8 mouse cellular contexts compared by ENCODE assay signal in the genomic region with DNA sequence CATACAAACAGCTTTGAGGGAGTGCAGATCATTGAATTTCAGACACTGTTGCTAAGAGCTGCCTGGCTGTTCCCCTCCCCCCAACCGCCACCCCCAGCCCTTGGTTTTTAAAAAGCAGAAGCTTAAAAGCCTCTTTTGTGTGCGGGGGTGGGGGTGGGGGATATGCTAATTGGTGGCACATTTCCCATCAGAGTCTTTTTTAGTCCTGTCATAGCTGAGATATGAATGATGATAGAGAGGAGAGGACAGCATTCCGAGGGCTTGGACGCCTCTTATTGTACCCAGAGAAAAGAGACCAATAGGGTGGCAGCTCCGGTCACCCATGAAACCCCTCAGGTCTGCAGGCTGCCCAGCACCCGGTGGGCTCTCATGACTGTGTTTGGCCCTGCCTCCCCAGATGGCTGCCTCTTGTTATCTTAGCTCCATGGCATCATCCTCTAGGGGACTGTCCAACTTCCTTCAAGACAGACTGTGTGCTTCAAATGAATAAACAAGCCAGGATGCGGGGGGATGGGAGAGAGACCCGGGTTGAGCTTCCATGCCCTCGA.
A peak's percentile ranks its signal among the peaks of the same experiment; 100 is the strongest.
DNase-seq lines count a peak whose midpoint lies in the region; ATAC-seq lines count a peak whose summit lies in the region.

No protein-coding gene starts in this region.

- ATAC-seq in lung, embryonic 15.5 days (ENCODE audit: borderline replicate concordance, extremely low read depth, low FRiP score, low TSS enrichment), result peak; percentile 57; the same call in 1 of the 2 replicates
- ATAC-seq in hindbrain, embryonic 13.5 days (ENCODE audit: low FRiP score), result peak; percentile 89

- H3K4me2 ChIP-seq in lung, embryonic 15.5 days, result peak overlapping the region; percentile 12; the same call in 1 of the 2 replicates
- peak overlapping the region; percentile 17; the same call in 1 of the 2 replicates for H3K4me2 ChIP-seq in hindbrain, embryonic 13.5 days

- H3K27me3 ChIP-seq in lung, embryonic 15.5 days, result no peaks in the 10 kb centered on the region
- H3K27me3 ChIP-seq in hindbrain, embryonic 13.5 days, result peaks cover 10% of the 10 kb centered on the region; the same call in 1 of the 2 replicates
- peaks cover 86% of the 10 kb centered on the region for H3K27me3 ChIP-seq in midbrain, embryonic 10.5 days (ENCODE audit: low read depth, poor library complexity, severe bottlenecking)

- H3K4me3 ChIP-seq in lung, embryonic 15.5 days, result no peak overlapping the region
- no peak overlapping the region for H3K4me3 ChIP-seq in hindbrain, embryonic 13.5 days
- peak overlapping the region; percentile 23 for H3K4me3 ChIP-seq in midbrain, embryonic 10.5 days

- H3K9ac ChIP-seq in lung, embryonic 15.5 days, result no peak overlapping the region
- no peak overlapping the region for H3K9ac ChIP-seq in hindbrain, embryonic 13.5 days

- H3K27ac ChIP-seq in lung, embryonic 15.5 days, result no peak overlapping the region
- H3K27ac ChIP-seq in hindbrain, embryonic 13.5 days, result peak overlapping the region; percentile 88
- H3K27ac ChIP-seq in midbrain, embryonic 10.5 days (replicated peaks), result peak overlapping the region; percentile 89

- no peaks in the 10 kb centered on the region for H3K36me3 ChIP-seq in lung, embryonic 15.5 days
- no peaks in the 10 kb centered on the region for H3K36me3 ChIP-seq in hindbrain, embryonic 13.5 days
- no peaks in the 10 kb centered on the region for H3K36me3 ChIP-seq in midbrain, embryonic 10.5 days

- 25% methylated on average over 9 of the region's 9 CpGs for WGBS in lung, embryonic 15.5 days
- WGBS in hindbrain, embryonic 13.5 days, result 19% methylated on average over 9 of the region's 9 CpGs
- WGBS in midbrain, embryonic 10.5 days, result 18% methylated on average over 9 of the region's 9 CpGs

- DNase-seq in lung, postnatal 25 days (ENCODE audit: low spot score), result no peak
- peak; percentile 77 for DNase-seq in embryo, embryonic 10 days (ENCODE audit: low spot score)
- peak; percentile 68 for DNase-seq in midbrain, embryonic 10.5 days (ENCODE audit: low spot score)
- DNase-seq in ovary, postnatal 36 days (ENCODE audit: low spot score), result no peak
- no peak for DNase-seq in urinary bladder, postnatal 4 days (ENCODE audit: low spot score in 2 of 2)
- no peak for DNase-seq in gastrocnemius, postnatal 10 days

- H3K9me3 ChIP-seq in lung, embryonic 15.5 days, result no peaks in the 10 kb centered on the region
- no peaks in the 10 kb centered on the region for H3K9me3 ChIP-seq in hindbrain, embryonic 13.5 days
- no peaks in the 10 kb centered on the region for H3K9me3 ChIP-seq in midbrain, embryonic 10.5 days (replicated peaks)

- 0 out of 2 replicates have a peak, but pooled peaks cover 5% of the 10 kb centered on the region for H3K4me1 ChIP-seq in lung, embryonic 15.5 days
- H3K4me1 ChIP-seq in hindbrain, embryonic 13.5 days (replicated peaks), result peaks cover 20% of the 10 kb centered on the region
- H3K4me1 ChIP-seq in midbrain, embryonic 10.5 days, result peaks cover 20% of the 10 kb centered on the region

Comparison
In these comparisons a context has a peak if more than half of its experiments do, and no peak if none do; other contexts are left out.
1. DNase-seq: peak in embryo, embryonic 10 days (single experiment) and midbrain, embryonic 10.5 days (single experiment); none in lung, postnatal 25 days (single experiment), ovary, postnatal 36 days (single experiment), urinary bladder, postnatal 4 days (0 of 2) and gastrocnemius, postnatal 10 days (single experiment).